Mouse (Mus musculus) hindbrain, postnatal 0 days (tissue): ENCODE measurements around the gene Plcxd2. TPM values are rescaled to one million over a fixed set of nuclear protein-coding genes. Genes with fewer than 3 reads are reported as not detected.
A peak's percentile ranks its signal among the peaks of the same experiment; 100 is the strongest.

Experiments
- ATAC-seq: fragments of 200-750 bp; cut with Nextera tagmentation; 2 replicates; pipeline ENCODE4 v1.8.0; 2017; ENCODE audit warnings: mild to moderate bottlenecking, moderate TSS enrichment, moderate library complexity
- DNase-seq: peaks from one replicate; pipeline ENCODE4 v3.0.0-alpha.2; 2015; ENCODE audit warnings: low spot score
- H3K27ac ChIP-seq: fragments of 300-500 bp; sonication (generic); 2 replicates; pipeline ENCODE4 v1.5.1; 2014; ENCODE audit warnings: mild to moderate bottlenecking
- H3K27me3 ChIP-seq: fragments of 300-500 bp; sonication (generic); 2 replicates; pipeline ENCODE4 v1.6.1; 2014; ENCODE audit warnings: low read length, mixed read lengths; ENCODE audit not compliant: insufficient read depth
- H3K36me3 ChIP-seq: fragments of 300-500 bp; sonication (generic); 2 replicates; pipeline ENCODE4 v1.6.1; 2014; ENCODE audit warnings: low read length, mixed read lengths; ENCODE audit not compliant: insufficient read depth
- H3K4me1 ChIP-seq: fragments of 300-500 bp; sonication (generic); 2 replicates; pipeline ENCODE4 v1.6.1; 2014; ENCODE audit warnings: antibody characterized with exemption, low read length, mixed read lengths; ENCODE audit not compliant: insufficient read depth
- H3K4me2 ChIP-seq: fragments of 300-500 bp; sonication (generic); 2 replicates; pipeline ENCODE4 v1.6.1; 2014; ENCODE audit warnings: low read depth, mild to moderate bottlenecking, low read length, moderate library complexity, mixed read lengths
- H3K4me3 ChIP-seq: fragments of 300-500 bp; sonication (generic); 2 replicates; pipeline ENCODE4 v1.5.1; 2014; ENCODE audit warnings: low read length
- H3K9ac ChIP-seq: fragments of 300-500 bp; sonication (generic); replicated peaks from 2 replicates; pipeline ENCODE4 v1.6.1; 2014; ENCODE audit warnings: mild to moderate bottlenecking, low read length, moderate library complexity, mixed read lengths
- H3K9me3 ChIP-seq: fragments of 300-500 bp; sonication (generic); 2 replicates; pipeline ENCODE4 v1.6.1; 2016; ENCODE audit warnings: low read length, mixed read lengths
- CTCF ChIP-seq: IDR thresholded peaks from 2 replicates; pipeline ENCODE4 v1.5.1; 2016; ENCODE audit warnings: antibody characterized with exemption, control low read depth, low read depth
- WGBS: fragments of 180-500 bp; shearing (Covaris S2); extraction: QIAGEN DNeasy Blood & Tissue Kit; methylation state at CpG from one replicate; pipeline ENCODE4 v1.1.7; 2014; 5-methylcytosine and 5-hydroxymethylcytosine counted together
- polyA plus RNA-seq: library from polyadenylated mRNA; unstranded; fragments of >200 nt; fragmentation: Nextera tagmentation; extraction: Ambion mirVana; gene quantifications from 2 replicates; pipeline ENCODE4 v1.2.1, GENCODE M21; 2015
- total RNA-seq: library from RNA; depleted of rRNA; stranded (reverse); fragments of >200 nt; gene quantifications from 2 replicates; pipeline ENCODE4 v1.2.3, GENCODE M21; 2014

The Plcxd2 gene
- total and polyA plus RNA-seq, 2 experiments from 2014 or later: 12.7 to 38.3 TPM

- H3K4me3 ChIP-seq: no peak overlapping the region
- H3K36me3 ChIP-seq: no peaks in the 10 kb centered on the region
- H3K27me3 ChIP-seq: no peaks in the 10 kb centered on the region
- ATAC-seq (no peak), DNase-seq (no peak)
- no peak overlapping the region for H3K9ac ChIP-seq
- no peak overlapping the region for H3K27ac ChIP-seq
- WGBS: 70% methylated on average over 5 of the region's 5 CpGs
- no peak for TF ChIP-seq CTCF
- H3K4me2 ChIP-seq: no peak overlapping the region
- H3K4me1 ChIP-seq: no peaks in the 10 kb centered on the region
- no peaks in the 10 kb centered on the region for H3K9me3 ChIP-seq
Observed at GRCm38 (mm10) chr16:45968716-45969115, 41.3 kb downstream of the Plcxd2 start.

GRCm38 (mm10) chr16:45967471-45967870 is 42.5 kb downstream of the Plcxd2 start:
- Histone ChIP-seq H3K27me3 (no peaks in the 10 kb centered on the region), H3K36me3 (peaks cover 5% of the 10 kb centered on the region; the same call in 1 of the 2 replicates), H3K27ac (no peak overlapping the region), H3K4me2 (no peak overlapping the region), H3K9ac (no peak overlapping the region), H3K4me3 (no peak overlapping the region), H3K4me1 (no peaks in the 10 kb centered on the region), H3K9me3 (no peaks in the 10 kb centered on the region)
- peak; percentile 93 for TF ChIP-seq CTCF
- peak; percentile 87 for ATAC-seq
- DNase-seq: peak; percentile 89
- 14% methylated on average over 7 of the region's 7 CpGs for WGBS

- ATAC-seq: no peak
- Histone ChIP-seq H3K9me3 (no peaks in the 10 kb centered on the region), H3K4me2 (no peak overlapping the region), H3K4me3 (no peak overlapping the region), H3K4me1 (no peaks in the 10 kb centered on the region), H3K36me3 (peaks cover 5% of the 10 kb centered on the region; the same call in 1 of the 2 replicates), H3K27me3 (no peaks in the 10 kb centered on the region), H3K27ac (no peak overlapping the region), H3K9ac (no peak overlapping the region)
- no peak for TF ChIP-seq CTCF
- WGBS: 83% methylated on average over 5 of the region's 5 CpGs
- no peak for DNase-seq
Observed at GRCm38 (mm10) chr16:45966604-45967003, 43.4 kb downstream of the Plcxd2 start.

- H3K9ac ChIP-seq: no peak overlapping the region
- H3K27me3 ChIP-seq: no peaks in the 10 kb centered on the region
- no peak overlapping the region for H3K27ac ChIP-seq
- WGBS: 92% methylated on average over 6 of the region's 6 CpGs
- ATAC-seq: no peak
- no peak overlapping the region for H3K4me2 ChIP-seq
- H3K4me3 ChIP-seq: no peak overlapping the region
- H3K9me3 ChIP-seq: no peaks in the 10 kb centered on the region
- H3K4me1 ChIP-seq: no peaks in the 10 kb centered on the region
- H3K36me3 ChIP-seq: peaks cover 5% of the 10 kb centered on the region; the same call in 1 of the 2 replicates
- DNase-seq: no peak
- TF ChIP-seq CTCF: no peak
Observed at GRCm38 (mm10) chr16:45964777-45965176, 45.2 kb downstream of the Plcxd2 start.

- Histone ChIP-seq H3K9ac (no peak overlapping the region), H3K36me3 (peaks cover 5% of the 10 kb centered on the region; the same call in 1 of the 2 replicates), H3K4me1 (no peaks in the 10 kb centered on the region), H3K4me2 (no peak overlapping the region), H3K4me3 (no peak overlapping the region), H3K27ac (no peak overlapping the region), H3K9me3 (no peaks in the 10 kb centered on the region), H3K27me3 (no peaks in the 10 kb centered on the region)
- TF ChIP-seq CTCF: no peak
- 88% methylated on average over 8 of the region's 8 CpGs for WGBS
- DNase-seq (no peak), ATAC-seq (no peak)
Observed at GRCm38 (mm10) chr16:45963837-45964236, 46.2 kb downstream of the Plcxd2 start.

- H3K9me3 ChIP-seq: no peaks in the 10 kb centered on the region
- H3K27me3 ChIP-seq: no peaks in the 10 kb centered on the region
- no peak for DNase-seq
- TF ChIP-seq CTCF: no peak
- H3K9ac ChIP-seq: no peak overlapping the region
- H3K36me3 ChIP-seq: peaks cover 5% of the 10 kb centered on the region; the same call in 1 of the 2 replicates
- H3K4me3 ChIP-seq: no peak overlapping the region
- no peak overlapping the region for H3K27ac ChIP-seq
- no peaks in the 10 kb centered on the region for H3K4me1 ChIP-seq
- WGBS: 73% methylated on average over 5 of the region's 5 CpGs
- no peak for ATAC-seq
- no peak overlapping the region for H3K4me2 ChIP-seq
Observed at GRCm38 (mm10) chr16:45963088-45963487, 46.9 kb downstream of the Plcxd2 start.

DNA sequence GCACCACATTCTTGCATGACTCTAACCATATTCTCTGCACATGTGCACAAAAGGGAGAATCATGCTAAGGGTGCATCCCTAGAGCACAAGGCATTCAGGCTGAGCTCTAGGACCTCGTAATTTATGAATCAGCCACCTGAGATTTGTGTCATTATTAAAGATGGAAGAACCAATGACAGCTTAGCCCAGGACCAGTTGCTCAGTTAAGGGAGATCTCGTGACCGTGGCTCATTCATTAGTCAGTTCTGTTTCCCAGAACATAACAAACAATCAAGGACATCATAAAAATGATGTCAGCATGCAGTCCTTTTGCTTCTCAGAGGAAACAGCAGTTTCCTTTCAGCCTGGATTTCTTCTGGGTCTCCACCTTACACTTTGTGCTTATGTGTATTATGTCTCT is 49.0 kb downstream of the Plcxd2 start:
- no peak overlapping the region for H3K27ac ChIP-seq
- DNase-seq: no peak
- no peak overlapping the region for H3K4me2 ChIP-seq
- no peak overlapping the region for H3K9ac ChIP-seq
- H3K4me1 ChIP-seq: no peaks in the 10 kb centered on the region
- H3K4me3 ChIP-seq: no peak overlapping the region
- H3K27me3 ChIP-seq: no peaks in the 10 kb centered on the region
- peaks cover 5% of the 10 kb centered on the region; the same call in 1 of the 2 replicates for H3K36me3 ChIP-seq
- no peak for ATAC-seq
- WGBS: 72% methylated on average over 3 of the region's 3 CpGs
- H3K9me3 ChIP-seq: no peaks in the 10 kb centered on the region
- no peak for TF ChIP-seq CTCF
